Mouse (Mus musculus) liver, postnatal 0 days (tissue): ENCODE results near the gene Rhoq. TPM values are rescaled to one million over a fixed set of nuclear protein-coding genes. Genes with fewer than 3 reads are reported as not detected.
A peak's percentile ranks its signal among the peaks of the same experiment; 100 is the strongest.

Experiments
- ATAC-seq: fragments of 200-750 bp; cut with Nextera tagmentation; 2 replicates; pipeline ENCODE4 v1.8.0; 2017; ENCODE audit warnings: mild to moderate bottlenecking, moderate library complexity
- DNase-seq: peaks from one replicate; pipeline ENCODE4 v3.0.0-alpha.2; 2016
- H3K27ac ChIP-seq: fragments of 300-500 bp; sonication (generic); 2 replicates; pipeline ENCODE4 v1.5.1; 2014; ENCODE audit warnings: antibody characterized with exemption, moderate library complexity, mild to moderate bottlenecking, low read depth
- H3K27me3 ChIP-seq: fragments of 300-500 bp; sonication (generic); 2 replicates; pipeline ENCODE4 v1.6.1; 2014; ENCODE audit warnings: low read length, control low read depth, mixed read lengths; ENCODE audit not compliant: insufficient read depth
- H3K36me3 ChIP-seq: fragments of 300-500 bp; sonication (generic); replicated peaks from 2 replicates; pipeline ENCODE4 v1.6.1; 2014; ENCODE audit warnings: mild to moderate bottlenecking, control low read depth, low read length, moderate library complexity, mixed read lengths; ENCODE audit not compliant: insufficient read depth
- H3K4me1 ChIP-seq: fragments of 300-500 bp; sonication (generic); 2 replicates; pipeline ENCODE4 v1.6.1; 2014; ENCODE audit warnings: antibody characterized with exemption, mild to moderate bottlenecking, control low read depth; ENCODE audit not compliant: insufficient read depth
- H3K4me2 ChIP-seq: fragments of 300-500 bp; sonication (generic); 2 replicates; pipeline ENCODE4 v1.6.1; 2014; ENCODE audit warnings: low read depth, mild to moderate bottlenecking, low read length, moderate library complexity, mixed read lengths
- H3K4me3 ChIP-seq: fragments of 300-500 bp; sonication (generic); 2 replicates; pipeline ENCODE4 v1.5.1; 2014; ENCODE audit warnings: low read depth, low read length
- H3K9ac ChIP-seq: fragments of 300-500 bp; sonication (generic); replicated peaks from 2 replicates; pipeline ENCODE4 v1.6.1; 2014; ENCODE audit warnings: mild to moderate bottlenecking, moderate library complexity
- H3K9me3 ChIP-seq: fragments of 300-500 bp; sonication (generic); 2 replicates; pipeline ENCODE4 v1.6.1; 2016; ENCODE audit warnings: mild to moderate bottlenecking, control low read depth, low read length, mixed read lengths
- CTCF ChIP-seq: sonication (generic); IDR thresholded peaks from 2 replicates; pipeline ENCODE4 v1.5.1; 2016; ENCODE audit warnings: antibody characterized with exemption, low read depth
- EP300 ChIP-seq: IDR thresholded peaks from 2 replicates; pipeline ENCODE4 v1.6.1; 2016; ENCODE audit warnings: antibody characterized with exemption, low read depth, mild to moderate bottlenecking
- WGBS: fragments of 180-500 bp; shearing (Covaris S2); extraction: QIAGEN DNeasy Blood & Tissue Kit; methylation state at CpG from one replicate; pipeline ENCODE4 v1.1.7; 2014; ENCODE audit not compliant: insufficient replicate concordance; 5-methylcytosine and 5-hydroxymethylcytosine counted together
- polyA plus RNA-seq: library from polyadenylated mRNA; unstranded; fragments of >200 nt; fragmentation: Nextera tagmentation; extraction: Ambion mirVana; gene quantifications from 2 replicates; pipeline ENCODE4 v1.2.1, GENCODE M21; 2015

Gene Rhoq
- polyA plus RNA-seq, 1 experiment from 2014 or later: 1.6 TPM

- ATAC-seq (no peak), DNase-seq (no peak)
- Histone ChIP-seq H3K4me2 (no peak overlapping the region), H3K27me3 (no peaks in the 10 kb centered on the region), H3K27ac (no peak overlapping the region), H3K36me3 (0 out of 2 replicates have a peak, but pooled peaks cover 4% of the 10 kb centered on the region), H3K4me3 (no peak overlapping the region), H3K4me1 (no peaks in the 10 kb centered on the region), H3K9me3 (no peaks in the 10 kb centered on the region), H3K9ac (no peak overlapping the region)
- TF ChIP-seq EP300 (no peak), CTCF (no peak)
- 41% methylated on average over 6 of the region's 6 CpGs for WGBS
These were observed 15.6 kb downstream of the Rhoq start for GRCm38 (mm10) chr17:86978496-86978895.

- DNase-seq (no peak), ATAC-seq (no peak)
- no peak overlapping the region for H3K27ac ChIP-seq
- no peak overlapping the region for H3K4me2 ChIP-seq
- 62% methylated on average over 1 of the region's 1 CpGs for WGBS
- H3K4me1 ChIP-seq: no peaks in the 10 kb centered on the region
- H3K9ac ChIP-seq: no peak overlapping the region
- no peaks in the 10 kb centered on the region for H3K27me3 ChIP-seq
- H3K9me3 ChIP-seq: no peaks in the 10 kb centered on the region
- H3K36me3 ChIP-seq: no peaks in the 10 kb centered on the region
- no peak overlapping the region for H3K4me3 ChIP-seq
- no peak for TF ChIP-seq EP300
- TF ChIP-seq CTCF: no peak
These were observed 18.3 kb downstream of the Rhoq start for GRCm38 (mm10) chr17:86981205-86981604.

- H3K9ac ChIP-seq: no peak overlapping the region
- no peaks in the 10 kb centered on the region for H3K36me3 ChIP-seq
- H3K4me3 ChIP-seq: no peak overlapping the region
- WGBS: 92% methylated on average over 2 of the region's 2 CpGs
- no peaks in the 10 kb centered on the region for H3K4me1 ChIP-seq
- no peaks in the 10 kb centered on the region for H3K9me3 ChIP-seq
- ATAC-seq (no peak), DNase-seq (no peak)
- no peak overlapping the region for H3K27ac ChIP-seq
- no peaks in the 10 kb centered on the region for H3K27me3 ChIP-seq
- no peak overlapping the region for H3K4me2 ChIP-seq
- no peak for TF ChIP-seq CTCF
- TF ChIP-seq EP300: no peak
These were observed 18.8 kb downstream of the Rhoq start for GRCm38 (mm10) chr17:86981701-86982100.

- Histone ChIP-seq H3K36me3 (no peaks in the 10 kb centered on the region), H3K4me2 (no peak overlapping the region), H3K9ac (no peak overlapping the region), H3K9me3 (no peaks in the 10 kb centered on the region), H3K27me3 (no peaks in the 10 kb centered on the region), H3K4me1 (no peaks in the 10 kb centered on the region), H3K27ac (no peak overlapping the region), H3K4me3 (no peak overlapping the region)
- peak; percentile 36 for ATAC-seq
- no peak for TF ChIP-seq EP300
- no peak for TF ChIP-seq CTCF
- no peak for DNase-seq
- WGBS: 75% methylated on average over 9 of the region's 9 CpGs
These were observed 19.6 kb downstream of the Rhoq start for GRCm38 (mm10) chr17:86982497-86982896.

GRCm38 (mm10) chr17:86986449-86987138 lies 23.7 kb downstream of the Rhoq start:
- H3K4me3 ChIP-seq: no peak overlapping the region
- no peak overlapping the region for H3K4me2 ChIP-seq
- WGBS: 64% methylated on average over 17 of the region's 17 CpGs

GRCm38 (mm10) chr17:86988161-86988560 lies 25.3 kb downstream of the Rhoq start:
- no peaks in the 10 kb centered on the region for H3K36me3 ChIP-seq
- H3K9ac ChIP-seq: no peak overlapping the region
- H3K27me3 ChIP-seq: no peaks in the 10 kb centered on the region
- H3K4me3 ChIP-seq: no peak overlapping the region
- WGBS: 73% methylated on average over 5 of the region's 5 CpGs
- H3K4me1 ChIP-seq: no peaks in the 10 kb centered on the region
- H3K4me2 ChIP-seq: no peak overlapping the region
- no peak overlapping the region for H3K27ac ChIP-seq
- TF ChIP-seq EP300 (no peak), CTCF (0 out of 2 replicates have a peak, but pooled peaks have one; percentile 13)
- no peak for DNase-seq
- no peak for ATAC-seq
- no peaks in the 10 kb centered on the region for H3K9me3 ChIP-seq

More at GRCm38 (mm10) chr17:86986449-86987138, 23.7 kb downstream of the Rhoq start:
- no peak for ATAC-seq
- Histone ChIP-seq H3K9me3 (no peaks in the 10 kb centered on the region), H3K4me1 (no peaks in the 10 kb centered on the region), H3K36me3 (no peaks in the 10 kb centered on the region), H3K9ac (no peak overlapping the region), H3K27me3 (no peaks in the 10 kb centered on the region), H3K27ac (no peak overlapping the region)
- TF ChIP-seq CTCF: no peak
- no peak for TF ChIP-seq EP300
- DNase-seq: no peak
